Mouse (Mus musculus) midbrain, embryonic 10.5 days (tissue): Measurements from ENCODE around the gene Fbxl12. TPM values are rescaled to one million over a fixed set of nuclear protein-coding genes. Genes with fewer than 3 reads are reported as not detected.

Experiments used
- DNase-seq: peaks from one replicate; pipeline ENCODE4 v3.0.0-alpha.2; 2017; ENCODE audit warnings: low spot score
- H3K27ac ChIP-seq: fragments of 300-500 bp; sonication (generic); replicated peaks from 2 replicates; pipeline ENCODE4 v1.5.1; 2016; ENCODE audit warnings: mild to moderate bottlenecking
- H3K27me3 ChIP-seq: fragments of 300-500 bp; sonication (generic); 2 replicates; pipeline ENCODE4 v1.6.1; 2016; ENCODE audit warnings: low read depth, mild to moderate bottlenecking; ENCODE audit not compliant: poor library complexity, severe bottlenecking
- H3K36me3 ChIP-seq: fragments of 300-500 bp; sonication (generic); 2 replicates; pipeline ENCODE4 v1.6.1; 2016; ENCODE audit warnings: mild to moderate bottlenecking, moderate library complexity
- H3K4me1 ChIP-seq: fragments of 300-500 bp; sonication (generic); 2 replicates; pipeline ENCODE4 v1.6.1; 2016
- H3K4me3 ChIP-seq: fragments of 300-500 bp; sonication (generic); 2 replicates; pipeline ENCODE4 v1.5.1; 2016; ENCODE audit warnings: mild to moderate bottlenecking, moderate library complexity
- H3K9me3 ChIP-seq: fragments of 300-500 bp; sonication (generic); replicated peaks from 2 replicates; pipeline ENCODE4 v1.6.1; 2016; ENCODE audit warnings: mild to moderate bottlenecking
- WGBS: fragments of 180-500 bp; shearing (Covaris S2); methylation state at CpG from one replicate; pipeline ENCODE4 v1.1.7; 2016; 5-methylcytosine and 5-hydroxymethylcytosine counted together
- polyA plus RNA-seq: library from polyadenylated mRNA; unstranded; fragments of >200 nt; fragmentation: Nextera tagmentation; extraction: Ambion mirVana; gene quantifications from 2 replicates; pipeline ENCODE4 v1.2.1, GENCODE M21; 2016

Fbxl12 gene
- polyA plus RNA-seq, 1 experiment from 2014 or later = 21.2 TPM

- Histone ChIP-seq H3K4me3 (no peak overlapping the region), H3K36me3 (peaks cover 41% of the 10 kb centered on the region), H3K4me1 (peaks cover 45% of the 10 kb centered on the region), H3K27ac (no peak overlapping the region), H3K9me3 (no peaks in the 10 kb centered on the region), H3K27me3 (no peaks in the 10 kb centered on the region)
- WGBS = 11% methylated on average over 7 of the region's 7 CpGs
- no peak for DNase-seq
These were observed 22.0 kb upstream of the Fbxl12 start for GRCm38 (mm10) chr9:20666510-20667034.

- Histone ChIP-seq H3K36me3 (peaks cover 47% of the 10 kb centered on the region), H3K4me1 (peaks cover 45% of the 10 kb centered on the region), H3K4me3 (no peak overlapping the region), H3K27me3 (no peaks in the 10 kb centered on the region), H3K9me3 (no peaks in the 10 kb centered on the region), H3K27ac (no peak overlapping the region)
- 35% methylated on average over 8 of the region's 8 CpGs for WGBS
- no peak for DNase-seq
These were observed 21.4 kb upstream of the Fbxl12 start for GRCm38 (mm10) chr9:20665925-20666324.

- H3K9me3 ChIP-seq = no peaks in the 10 kb centered on the region
- no peaks in the 10 kb centered on the region for H3K27me3 ChIP-seq
- DNase-seq = no peak
- no peak overlapping the region for H3K4me3 ChIP-seq
- WGBS = 85% methylated on average over 5 of the region's 5 CpGs
- H3K4me1 ChIP-seq = peaks cover 45% of the 10 kb centered on the region
- no peak overlapping the region for H3K27ac ChIP-seq
- peaks cover 55% of the 10 kb centered on the region for H3K36me3 ChIP-seq
These were observed 20.5 kb upstream of the Fbxl12 start for GRCm38 (mm10) chr9:20664982-20665637.

- DNase-seq = no peak
- peaks cover 45% of the 10 kb centered on the region for H3K4me1 ChIP-seq
- no peaks in the 10 kb centered on the region for H3K27me3 ChIP-seq
- H3K4me3 ChIP-seq = no peak overlapping the region
- peak overlapping the region; percentile 35; the same call in 1 of the 2 replicates for H3K27ac ChIP-seq
- 88% methylated on average over 2 of the region's 2 CpGs for WGBS
- H3K36me3 ChIP-seq = peaks cover 63% of the 10 kb centered on the region
- H3K9me3 ChIP-seq = no peaks in the 10 kb centered on the region
These were observed 19.8 kb upstream of the Fbxl12 start for GRCm38 (mm10) chr9:20664366-20664765.

- WGBS = 93% methylated on average over 2 of the region's 2 CpGs
- Histone ChIP-seq H3K4me3 (no peak overlapping the region), H3K4me1 (peaks cover 45% of the 10 kb centered on the region), H3K9me3 (no peaks in the 10 kb centered on the region), H3K36me3 (peaks cover 67% of the 10 kb centered on the region), H3K27me3 (no peaks in the 10 kb centered on the region), H3K27ac (peak overlapping the region; percentile 35; the same call in 1 of the 2 replicates)
- DNase-seq = no peak
These were observed 19.4 kb upstream of the Fbxl12 start for GRCm38 (mm10) chr9:20663956-20664355.

- peaks cover 78% of the 10 kb centered on the region for H3K36me3 ChIP-seq
- WGBS = 93% methylated on average over 8 of the region's 8 CpGs
- DNase-seq = no peak
- no peaks in the 10 kb centered on the region for H3K9me3 ChIP-seq
- H3K4me1 ChIP-seq = peaks cover 45% of the 10 kb centered on the region
- H3K4me3 ChIP-seq = no peak overlapping the region
- H3K27me3 ChIP-seq = no peaks in the 10 kb centered on the region
- H3K27ac ChIP-seq = 0 out of 2 replicates have a peak overlapping the region, but pooled peaks have one; percentile 19
These were observed 18.3 kb upstream of the Fbxl12 start for GRCm38 (mm10) chr9:20662874-20663273.

GRCm38 (mm10) chr9:20662325-20662724 is 17.8 kb upstream of the Fbxl12 start:
- Histone ChIP-seq H3K36me3 (peaks cover 83% of the 10 kb centered on the region), H3K27ac (no peak overlapping the region), H3K4me3 (no peak overlapping the region), H3K4me1 (peaks cover 45% of the 10 kb centered on the region), H3K27me3 (no peaks in the 10 kb centered on the region), H3K9me3 (no peaks in the 10 kb centered on the region)
- DNase-seq = peak; percentile 71
- 57% methylated on average over 3 of the region's 3 CpGs for WGBS

- Histone ChIP-seq H3K36me3 (peaks cover 93% of the 10 kb centered on the region), H3K27ac (no peak overlapping the region), H3K4me1 (peaks cover 27% of the 10 kb centered on the region), H3K27me3 (no peaks in the 10 kb centered on the region), H3K4me3 (no peak overlapping the region), H3K9me3 (no peaks in the 10 kb centered on the region)
- DNase-seq = no peak
- WGBS = 96% methylated on average over 3 of the region's 3 CpGs
These were observed 13.0 kb upstream of the Fbxl12 start for GRCm38 (mm10) chr9:20657546-20657945.

GRCm38 (mm10) chr9:20653859-20654258 is 9.3 kb upstream of the Fbxl12 start:
- Histone ChIP-seq H3K27me3 (no peaks in the 10 kb centered on the region), H3K4me1 (peaks cover 36% of the 10 kb centered on the region), H3K9me3 (no peaks in the 10 kb centered on the region), H3K36me3 (peaks cover 63% of the 10 kb centered on the region), H3K4me3 (peak overlapping the region; percentile 98), H3K27ac (no peak overlapping the region)
- no peak for DNase-seq
- WGBS = 88% methylated on average over 3 of the region's 3 CpGs

- H3K9me3 ChIP-seq = no peaks in the 10 kb centered on the region
- peak overlapping the region; percentile 91 for H3K27ac ChIP-seq
- H3K36me3 ChIP-seq = peaks cover 63% of the 10 kb centered on the region
- under 1% methylated on average over 24 of the region's 25 CpGs for WGBS
- DNase-seq = no peak
- H3K4me3 ChIP-seq = peak overlapping the region; percentile 98
- peaks cover 36% of the 10 kb centered on the region for H3K4me1 ChIP-seq
- no peaks in the 10 kb centered on the region for H3K27me3 ChIP-seq
These were observed 7.7 kb upstream of the Fbxl12 start for GRCm38 (mm10) chr9:20652260-20652658.

- H3K36me3 ChIP-seq = peaks cover 63% of the 10 kb centered on the region
- H3K27ac ChIP-seq = peak within 1 kb of the TSS; percentile 91
- peaks cover 36% of the 10 kb centered on the region for H3K4me1 ChIP-seq
- H3K27me3 ChIP-seq = no peaks in the 10 kb centered on the region
- peak; percentile 98 for DNase-seq
- H3K4me3 ChIP-seq = peak within 1 kb of the TSS; percentile 98
- under 1% methylated on average over 45 of the region's 45 CpGs for WGBS
- H3K9me3 ChIP-seq = no peaks in the 10 kb centered on the region
These were observed 7.2 kb upstream of the Fbxl12 start, which contains the start of gene Pin1 for GRCm38 (mm10) chr9:20651602-20652259. TSS of gene Pin1 (plus strand) at chr9:20652095.

- DNase-seq = no peak
- peaks cover 36% of the 10 kb centered on the region for H3K4me1 ChIP-seq
- WGBS = 7% methylated on average over 17 of the region's 17 CpGs
- H3K27me3 ChIP-seq = no peaks in the 10 kb centered on the region
- H3K27ac ChIP-seq = peak overlapping the region; percentile 93
- no peaks in the 10 kb centered on the region for H3K9me3 ChIP-seq
- H3K36me3 ChIP-seq = peaks cover 36% of the 10 kb centered on the region
- H3K4me3 ChIP-seq = peak overlapping the region; percentile 85
These were observed 554 bp upstream of the Fbxl12 start for GRCm38 (mm10) chr9:20645121-20645520.

GRCm38 (mm10) chr9:20643781-20644180 is 786 bp downstream of the Fbxl12 start:
- H3K36me3 ChIP-seq = peaks cover 35% of the 10 kb centered on the region
- H3K4me1 ChIP-seq = peaks cover 36% of the 10 kb centered on the region
- no peaks in the 10 kb centered on the region for H3K27me3 ChIP-seq
- peak overlapping the region; percentile 93 for H3K27ac ChIP-seq
- no peaks in the 10 kb centered on the region for H3K9me3 ChIP-seq
- H3K4me3 ChIP-seq = peak overlapping the region; percentile 85
- DNase-seq = no peak
- WGBS = 12% methylated on average over 13 of the region's 13 CpGs
